Mouse (Mus musculus) testis, adult 2 months (tissue): Measurements from ENCODE around the gene Stip1.

Experiments
- CTCF ChIP-seq: fragments of 200-500 bp; IDR thresholded peaks from 2 replicates; pipeline ENCODE4 v1.5.1; 2012; ENCODE audit warnings: low read depth, mild to moderate bottlenecking, inconsistent platforms, low read length, moderate library complexity; ENCODE audit not compliant: control insufficient read depth, insufficient read depth, insufficient replicate concordance
- POLR2A ChIP-seq: fragments of 200-500 bp; IDR thresholded peaks from 2 replicates; pipeline ENCODE4 v1.6.1; 2012; ENCODE audit warnings: low read depth, mild to moderate bottlenecking, inconsistent platforms, low read length, moderate library complexity; ENCODE audit not compliant: control insufficient read depth

GRCm38 (mm10) chr19:7018546-7018945, 21.2 kb downstream of the Stip1 start:
- TF ChIP-seq CTCF = no peak
- no peak for TF ChIP-seq POLR2A
